Mouse (Mus musculus) lung, adult 2 months (tissue): ENCODE results near the gene Ablim1. TPM values are rescaled to one million over a fixed set of nuclear protein-coding genes. Genes with fewer than 3 reads are reported as not detected.

Experiments
- DNase-seq: peaks from one replicate; pipeline ENCODE4 v3.0.0; 2022
- H3K4me1 ChIP-seq: fragments of 200-500 bp; 2 replicates; pipeline ENCODE4 v1.6.1; 2011; ENCODE audit warnings: low read length; ENCODE audit not compliant: control insufficient read depth, insufficient read depth
- H3K4me3 ChIP-seq: fragments of 200-500 bp; replicated peaks from 2 replicates; pipeline ENCODE3; 2011; ENCODE audit warnings: low read depth, mild to moderate bottlenecking, control low read depth, low read length; ENCODE audit errors: extremely low read depth
- CTCF ChIP-seq: fragments of 200-500 bp; IDR thresholded peaks from 2 replicates; pipeline ENCODE4 v1.5.1; 2011; ENCODE audit warnings: mild to moderate bottlenecking, low read length, control low read depth; ENCODE audit not compliant: insufficient read depth
- POLR2A ChIP-seq: fragments of 200-500 bp; IDR thresholded peaks from 2 replicates; pipeline ENCODE4 v1.6.1; 2011; ENCODE audit warnings: low read depth, mild to moderate bottlenecking, control low read depth, low read length, borderline replicate concordance; ENCODE audit errors: extremely low read depth
- WGBS: fragments of 180-500 bp; shearing (Covaris S2); methylation state at CpG from one replicate; pipeline ENCODE4 v1.1.7; 2018; 5-methylcytosine and 5-hydroxymethylcytosine counted together
- polyA plus RNA-seq: library from polyadenylated mRNA; depleted of rRNA; stranded (reverse); fragments of >200 nt; gene quantifications from 2 replicates; pipeline ENCODE4 v1.2.3, GENCODE M21; 2012

The Ablim1 gene
- polyA plus RNA-seq, 1 experiment = 71.3 TPM

DNA sequence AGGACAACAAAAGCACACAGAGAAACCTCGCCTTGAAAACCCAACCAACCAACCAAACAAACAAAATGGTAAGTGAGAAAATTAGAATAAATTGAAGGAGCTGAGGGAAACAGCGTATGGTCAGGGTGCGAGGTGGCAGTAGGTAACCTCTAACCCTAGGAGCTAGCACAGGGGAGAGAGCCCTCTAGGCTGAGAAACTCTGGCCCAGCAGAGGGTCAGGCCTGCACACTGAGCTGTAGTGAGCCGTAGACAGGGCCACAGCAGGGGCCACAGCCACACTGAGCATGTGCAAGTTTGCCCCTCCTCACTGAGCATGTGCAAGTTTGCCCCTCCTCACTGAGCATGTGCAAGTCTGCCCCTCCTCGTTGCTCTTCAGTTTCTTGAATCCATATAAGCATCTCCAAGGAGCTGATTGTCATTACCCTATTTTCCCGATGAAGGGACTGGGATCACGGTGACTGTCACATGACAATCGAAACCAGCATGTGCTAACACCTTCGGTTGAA is 247.6 kb downstream of the Ablim1 start:
- no peak overlapping the region for H3K4me3 ChIP-seq
- WGBS = 82% methylated on average over 9 of the region's 9 CpGs
- no peak for DNase-seq
- no peak for TF ChIP-seq CTCF
- TF ChIP-seq POLR2A = no peak
- no peaks in the 10 kb centered on the region for H3K4me1 ChIP-seq

DNA sequence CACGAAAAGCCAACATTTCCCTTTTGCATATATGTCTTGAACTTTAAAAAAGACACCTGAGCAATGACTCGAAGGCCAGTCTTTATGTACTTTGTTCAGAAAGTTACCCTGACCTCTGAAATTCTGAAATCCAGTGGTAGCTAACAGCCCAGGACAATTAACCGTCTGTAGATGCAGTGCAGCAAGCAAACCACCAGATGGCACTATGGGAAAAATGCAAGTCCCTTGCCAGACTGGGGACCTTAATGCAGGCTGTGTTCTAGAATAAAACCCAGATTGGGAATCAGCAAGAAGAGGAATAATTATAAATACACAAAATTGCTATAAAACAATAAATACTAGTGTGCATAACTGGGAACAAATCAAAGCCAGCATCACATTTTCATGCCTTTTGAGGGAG is 248.4 kb downstream of the Ablim1 start:
- 38% methylated on average over 3 of the region's 3 CpGs for WGBS
- no peak for TF ChIP-seq POLR2A
- TF ChIP-seq CTCF = peak; percentile 75

DNA sequence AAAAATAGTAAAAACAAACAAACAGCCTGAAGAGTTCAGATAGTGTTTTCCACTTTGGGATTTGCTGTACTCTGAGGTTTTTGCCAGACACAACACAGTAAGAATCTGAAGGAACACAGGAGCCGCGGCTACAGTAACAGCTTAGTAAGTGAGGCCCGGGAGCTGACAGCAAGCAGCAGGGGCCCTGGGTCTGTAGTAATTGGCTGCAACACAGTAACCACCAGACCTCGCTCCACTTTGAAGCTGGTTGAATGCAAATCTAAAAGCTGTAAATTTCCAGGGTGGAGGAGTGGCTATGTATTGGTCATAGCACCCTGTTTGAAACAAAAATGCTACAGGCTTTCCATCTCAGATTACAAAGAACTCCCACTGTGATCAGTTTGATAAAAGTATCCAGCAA is 252.0 kb downstream of the Ablim1 start:
- Histone ChIP-seq H3K4me3 (no peak overlapping the region), H3K4me1 (no peaks in the 10 kb centered on the region)
- 78% methylated on average over 4 of the region's 4 CpGs for WGBS
- no peak for TF ChIP-seq POLR2A
- no peak for TF ChIP-seq CTCF
- no peak for DNase-seq

More for the DNA sequence above, 248.4 kb downstream of the Ablim1 start:
- no peaks in the 10 kb centered on the region for H3K4me1 ChIP-seq
- peak; percentile 62 for DNase-seq
- H3K4me3 ChIP-seq = no peak overlapping the region

DNA sequence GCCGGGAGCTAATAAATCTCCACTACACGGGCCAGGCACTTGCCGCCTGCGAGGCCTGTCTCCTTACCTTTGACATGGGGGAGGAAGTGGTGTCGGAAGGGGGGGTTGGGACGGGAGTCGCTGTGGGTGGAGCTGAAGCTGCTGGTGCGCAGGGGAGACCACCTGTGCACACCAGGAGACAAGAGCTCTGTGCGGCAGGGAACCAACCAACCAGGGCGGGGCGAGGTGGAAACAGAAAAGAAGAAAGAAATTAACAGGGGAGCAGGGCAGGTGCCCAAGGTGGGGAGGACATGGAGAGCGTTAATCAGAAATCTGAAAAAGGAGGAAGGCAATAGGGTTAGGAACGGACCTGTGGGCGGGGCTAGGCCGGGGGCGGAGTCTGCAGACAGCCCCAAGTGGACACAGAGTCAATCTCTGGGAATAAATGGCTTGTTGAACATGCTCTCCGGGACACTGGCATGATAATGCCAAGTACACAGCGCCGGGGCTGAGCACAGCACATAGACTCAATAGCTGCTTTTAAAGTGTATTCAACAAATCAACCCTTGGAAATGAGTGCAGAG is 255.6 kb downstream of the Ablim1 start:
- no peaks in the 10 kb centered on the region for H3K4me1 ChIP-seq
- 76% methylated on average over 19 of the region's 19 CpGs for WGBS
- DNase-seq = no peak
- no peak overlapping the region for H3K4me3 ChIP-seq
- TF ChIP-seq POLR2A (no peak), CTCF (no peak)

DNA sequence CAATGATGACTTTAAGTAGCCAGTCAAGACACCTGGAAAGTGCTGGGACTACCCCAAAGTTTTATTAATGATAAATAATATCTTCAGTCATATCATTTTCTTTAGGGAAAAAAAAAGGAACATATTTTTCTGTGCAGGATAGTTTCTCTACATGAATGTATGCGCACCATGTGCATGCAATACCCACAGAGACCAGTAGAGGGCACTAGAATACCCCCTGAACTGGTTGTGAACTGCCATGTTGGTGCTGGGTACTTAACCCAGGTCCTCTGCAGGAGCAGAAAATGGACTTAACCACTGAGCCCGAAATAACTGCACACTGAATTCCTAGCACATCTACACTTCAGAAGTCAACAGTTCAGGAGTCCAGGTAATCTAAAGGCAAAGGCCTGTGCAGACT is 257.2 kb downstream of the Ablim1 start:
- TF ChIP-seq POLR2A (no peak), CTCF (peak; percentile 21; the same call in 1 of the 2 replicates)
- H3K4me3 ChIP-seq = no peak overlapping the region
- peaks cover 4% of the 10 kb centered on the region; the same call in 1 of the 2 replicates for H3K4me1 ChIP-seq
- DNase-seq = no peak
- WGBS = 99% methylated on average over 2 of the region's 2 CpGs

DNA sequence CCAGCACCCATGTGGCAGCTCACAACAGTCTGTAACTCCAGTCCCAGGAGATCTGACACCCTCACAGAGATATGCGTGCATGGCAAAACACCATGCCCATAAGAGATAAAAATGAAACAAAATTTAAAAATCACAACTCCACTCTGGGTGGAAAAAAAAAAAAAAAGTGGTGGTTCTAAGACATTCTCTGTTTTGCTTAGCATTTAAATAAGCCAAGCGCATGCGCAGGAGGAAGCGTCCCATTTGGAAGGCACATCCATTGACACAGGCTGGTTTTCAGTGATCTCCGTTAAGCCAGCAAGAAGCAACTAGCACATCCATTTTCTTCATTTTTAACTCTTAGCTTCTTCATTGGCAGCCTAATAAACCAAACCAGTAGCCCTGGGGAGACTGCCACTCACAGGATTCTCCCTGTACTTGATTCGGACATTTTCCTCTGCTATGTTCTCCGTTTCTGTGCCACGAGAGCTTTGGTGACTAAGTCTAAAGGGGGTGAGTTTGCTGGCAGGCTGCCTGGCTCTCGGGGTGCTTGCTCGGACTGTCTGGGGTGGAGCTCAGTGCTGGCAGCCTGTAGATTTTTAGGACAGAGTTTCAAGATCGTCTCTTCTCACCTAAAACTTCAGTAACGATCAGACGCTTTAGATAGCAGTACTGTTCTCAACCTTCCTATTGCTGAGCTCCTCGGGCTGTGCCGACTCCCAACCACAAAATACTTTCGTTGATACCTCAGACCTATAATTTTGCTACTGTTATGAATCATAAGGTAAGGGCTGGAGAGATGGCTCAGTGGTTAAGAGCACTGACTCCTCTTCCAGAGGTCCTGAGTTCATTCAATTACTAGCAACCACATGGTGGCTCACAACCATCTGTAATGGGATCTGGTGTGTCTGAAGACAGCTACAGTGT is 259.3 kb downstream of the Ablim1 start:
- no peak overlapping the region for H3K4me3 ChIP-seq
- 66% methylated on average over 16 of the region's 16 CpGs for WGBS
- DNase-seq = no peak
- no peak for TF ChIP-seq POLR2A
- peaks cover 4% of the 10 kb centered on the region; the same call in 1 of the 2 replicates for H3K4me1 ChIP-seq

DNA sequence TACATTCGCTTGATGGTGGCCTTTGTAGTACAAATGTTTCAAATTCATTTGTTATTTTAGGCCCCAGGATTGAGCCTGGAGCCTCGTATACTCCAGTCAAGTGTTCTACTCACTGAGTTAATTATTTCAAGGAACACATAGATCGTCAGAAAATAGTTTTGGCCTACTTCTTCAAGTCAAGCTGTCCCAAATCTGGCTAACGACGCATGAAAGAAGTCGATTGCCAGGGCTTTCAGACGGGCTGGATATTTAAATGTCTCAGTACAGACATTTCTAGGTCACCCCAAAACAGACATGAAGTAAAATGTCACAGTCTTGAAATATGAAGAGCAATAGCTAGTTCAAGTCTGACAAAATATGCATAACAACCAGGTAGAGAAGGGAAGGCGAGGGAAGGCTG is 261.8 kb downstream of the Ablim1 start:
- H3K4me1 ChIP-seq = peaks cover 4% of the 10 kb centered on the region; the same call in 1 of the 2 replicates
- no peak overlapping the region for H3K4me3 ChIP-seq
- 65% methylated on average over 8 of the region's 8 CpGs for WGBS
- no peak for DNase-seq
- no peak for TF ChIP-seq POLR2A

DNA sequence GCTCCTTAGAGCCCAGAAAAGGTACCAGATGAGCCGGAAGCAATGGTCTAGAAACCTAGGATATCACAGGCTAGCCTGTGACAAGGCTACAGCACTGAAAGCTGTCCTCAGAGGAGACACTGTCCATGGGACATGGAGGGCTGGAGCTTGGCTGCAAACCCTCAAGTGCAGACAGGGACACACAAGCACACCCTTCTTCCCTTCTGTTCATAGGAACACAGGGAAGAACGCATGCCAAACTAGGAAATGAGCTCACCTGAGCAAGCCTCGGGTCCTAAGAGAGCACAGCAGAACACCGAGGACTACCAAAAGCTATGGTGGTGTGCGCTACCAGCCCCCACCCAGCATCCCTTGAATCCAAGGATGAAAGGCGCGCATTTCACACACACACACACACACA is 262.7 kb downstream of the Ablim1 start:
- TF ChIP-seq POLR2A = no peak
- no peak for DNase-seq
- 85% methylated on average over 7 of the region's 7 CpGs for WGBS

DNA sequence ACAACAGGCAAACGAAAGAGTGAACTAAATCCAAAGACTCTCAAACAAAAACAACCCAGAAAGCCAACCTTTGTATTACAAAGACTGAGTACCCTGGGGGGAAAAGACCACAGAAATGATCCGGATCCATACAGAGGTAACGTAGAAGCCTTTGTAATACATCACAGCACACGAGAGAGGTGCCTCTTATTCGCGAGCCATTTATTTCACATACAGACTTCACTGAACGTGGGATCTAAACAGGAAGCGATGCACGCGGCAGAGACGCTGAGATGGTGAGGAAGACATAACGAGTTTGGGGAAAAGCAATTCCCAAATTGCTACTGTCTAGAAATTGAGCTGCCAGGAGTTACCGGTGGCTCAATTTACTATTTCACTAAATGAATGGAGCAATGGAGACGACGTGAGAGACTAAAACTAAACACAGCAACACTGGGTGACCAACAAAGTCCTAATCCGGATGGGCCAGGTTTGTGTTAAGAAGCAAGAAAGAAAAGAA is 265.1 kb downstream of the Ablim1 start:
- TF ChIP-seq POLR2A = no peak
- no peak for TF ChIP-seq CTCF
- peaks cover 4% of the 10 kb centered on the region; the same call in 1 of the 2 replicates for H3K4me1 ChIP-seq
- no peak overlapping the region for H3K4me3 ChIP-seq
- WGBS = 75% methylated on average over 16 of the region's 16 CpGs
- no peak for DNase-seq

More for the DNA sequence above, 262.7 kb downstream of the Ablim1 start:
- Histone ChIP-seq H3K4me1 (peaks cover 4% of the 10 kb centered on the region; the same call in 1 of the 2 replicates), H3K4me3 (no peak overlapping the region)
